Mouse (Mus musculus): ENCODE data around the gene Lrrc63. TPM values are rescaled to one million over a fixed set of nuclear protein-coding genes. Genes with fewer than 3 reads are reported as not detected.

The Lrrc63 gene
- total RNA-seq, 1 experiment, result not detected

GRCm38 (mm10) chr14:75177400-75177799, 46.7 kb upstream of the Lrrc63 start:
- Histone ChIP-seq H3K27ac (ENCODE audit: insufficient read depth, low read depth, low read length, poor library complexity, severe bottlenecking) (no peak overlapping the region), H3K4me1 (ENCODE audit: control insufficient read depth in 2 of 2, insufficient read depth in 2 of 2, low read length in 2 of 2, poor library complexity in 1 of 2) (peaks cover 2 to 11% of the 10 kb centered on the region in 2 experiments; a peak in 2 of 4 replicates), H3K9me3 (ENCODE audit: control insufficient read depth, insufficient read depth, low read depth, low read length) (no peaks in the 10 kb centered on the region), H3K9ac (ENCODE audit: insufficient read depth, low read depth, low read length, poor library complexity, severe bottlenecking) (no peak overlapping the region), H3K4me3 (ENCODE audit: insufficient read depth in 1 of 2, low read depth in 1 of 2, low read length in 2 of 2, poor library complexity in 1 of 2, severe bottlenecking in 1 of 2) (no peak overlapping the region), H3K36me3 (ENCODE audit: control insufficient read depth, insufficient read depth, low read length, poor library complexity, severe bottlenecking) (no peaks in the 10 kb centered on the region)
- in situ Hi-C loops (cut with MboI; ENCODE audit: low sequenced_read_pairs in 2 of 2, unreplicated experiment in 2 of 2), result no loop called here
- no peak for DNase-seq (ENCODE audit: low read depth, low spot score)
- no peak for TF ChIP-seq CHD2 (IDR thresholded peaks at IDR 0.05; ENCODE audit: low read depth, low read length)

- in situ Hi-C loops (cut with MboI; ENCODE audit: low sequenced_read_pairs in 2 of 2, unreplicated experiment in 2 of 2), result no loop called here
- H3K27ac ChIP-seq (ENCODE audit: insufficient read depth, low read depth, low read length, poor library complexity, severe bottlenecking), result no peak overlapping the region
- TF ChIP-seq ZC3H11A (IDR thresholded peaks at IDR 0.05; ENCODE audit: borderline replicate concordance, low read depth, low read length) (no peak), HCFC1 (IDR thresholded peaks at IDR 0.05; ENCODE audit: borderline replicate concordance, insufficient read depth, low read length) (no peak), MAFK (IDR thresholded peaks at IDR 0.05; ENCODE audit: insufficient read depth, low read depth, low read length) (no peak), ZNF384 (IDR thresholded peaks at IDR 0.05; ENCODE audit: low read depth, low read length) (no peak), CHD2 (IDR thresholded peaks at IDR 0.05; ENCODE audit: low read depth, low read length) (no peak)
Measured at GRCm38 (mm10) chr14:75176425-75177045, 45.9 kb upstream of the Lrrc63 start.

GRCm38 (mm10) chr14:75175781-75176180, 45.1 kb upstream of the Lrrc63 start:
- Histone ChIP-seq H3K4me3 (ENCODE audit: insufficient read depth in 1 of 2, low read depth in 1 of 2, low read length in 2 of 2, poor library complexity in 1 of 2, severe bottlenecking in 1 of 2) (no peak overlapping the region), H3K36me3 (ENCODE audit: control insufficient read depth, insufficient read depth, low read length, poor library complexity, severe bottlenecking) (no peaks in the 10 kb centered on the region), H3K27ac (ENCODE audit: insufficient read depth, low read depth, low read length, poor library complexity, severe bottlenecking) (no peak overlapping the region), H3K9me3 (ENCODE audit: control insufficient read depth, insufficient read depth, low read depth, low read length) (no peaks in the 10 kb centered on the region), H3K9ac (ENCODE audit: insufficient read depth, low read depth, low read length, poor library complexity, severe bottlenecking) (no peak overlapping the region), H3K4me1 (ENCODE audit: control insufficient read depth in 2 of 2, insufficient read depth in 2 of 2, low read length in 2 of 2, poor library complexity in 1 of 2) (peaks cover 2 to 11% of the 10 kb centered on the region in 2 experiments; a peak in 2 of 4 replicates)
- TF ChIP-seq ZNF384 (IDR thresholded peaks at IDR 0.05; ENCODE audit: low read depth, low read length) (no peak), MAFK (IDR thresholded peaks at IDR 0.05; ENCODE audit: insufficient read depth, low read depth, low read length) (no peak), HCFC1 (IDR thresholded peaks at IDR 0.05; ENCODE audit: borderline replicate concordance, insufficient read depth, low read length) (no peak), ZC3H11A (IDR thresholded peaks at IDR 0.05; ENCODE audit: borderline replicate concordance, low read depth, low read length) (no peak), CHD2 (IDR thresholded peaks at IDR 0.05; ENCODE audit: low read depth, low read length) (no peak)
- DNase-seq (ENCODE audit: low read depth, low spot score), result no peak
- in situ Hi-C loops (cut with MboI; ENCODE audit: low sequenced_read_pairs in 2 of 2, unreplicated experiment in 2 of 2), result no loop called here

More at GRCm38 (mm10) chr14:75176425-75177045, 45.9 kb upstream of the Lrrc63 start:
- Histone ChIP-seq H3K9ac (ENCODE audit: insufficient read depth, low read depth, low read length, poor library complexity, severe bottlenecking) (no peak overlapping the region), H3K9me3 (ENCODE audit: control insufficient read depth, insufficient read depth, low read depth, low read length) (no peaks in the 10 kb centered on the region), H3K4me1 (ENCODE audit: control insufficient read depth in 2 of 2, insufficient read depth in 2 of 2, low read length in 2 of 2, poor library complexity in 1 of 2) (peaks cover 2 to 11% of the 10 kb centered on the region in 2 experiments; a peak in 2 of 4 replicates), H3K36me3 (ENCODE audit: control insufficient read depth, insufficient read depth, low read length, poor library complexity, severe bottlenecking) (no peaks in the 10 kb centered on the region), H3K4me3 (ENCODE audit: insufficient read depth in 1 of 2, low read depth in 1 of 2, low read length in 2 of 2, poor library complexity in 1 of 2, severe bottlenecking in 1 of 2) (no peak overlapping the region)
- DNase-seq (ENCODE audit: low read depth, low spot score), result no peak

GRCm38 (mm10) chr14:75174731-75175555, 44.3 kb upstream of the Lrrc63 start:
- no peak overlapping the region for H3K4me3 ChIP-seq (ENCODE audit: insufficient read depth in 1 of 2, low read depth in 1 of 2, low read length in 2 of 2, poor library complexity in 1 of 2, severe bottlenecking in 1 of 2)
- no peaks in the 10 kb centered on the region for H3K9me3 ChIP-seq (ENCODE audit: control insufficient read depth, insufficient read depth, low read depth, low read length)
- TF ChIP-seq CHD2 (IDR thresholded peaks at IDR 0.05; ENCODE audit: low read depth, low read length), result no peak
- no peak for TF ChIP-seq ZNF384 (IDR thresholded peaks at IDR 0.05; ENCODE audit: low read depth, low read length)
- TF ChIP-seq ZC3H11A (IDR thresholded peaks at IDR 0.05; ENCODE audit: borderline replicate concordance, low read depth, low read length), result no peak
- no peak for TF ChIP-seq MAFK (IDR thresholded peaks at IDR 0.05; ENCODE audit: insufficient read depth, low read depth, low read length)
- no peak for TF ChIP-seq HCFC1 (IDR thresholded peaks at IDR 0.05; ENCODE audit: borderline replicate concordance, insufficient read depth, low read length)
- H3K4me1 ChIP-seq (ENCODE audit: control insufficient read depth in 2 of 2, insufficient read depth in 2 of 2, low read length in 2 of 2, poor library complexity in 1 of 2), result peaks cover 1 to 11% of the 10 kb centered on the region in 2 experiments; a peak in 2 of 4 replicates
- DNase-seq (ENCODE audit: low read depth, low spot score), result no peak
- H3K9ac ChIP-seq (ENCODE audit: insufficient read depth, low read depth, low read length, poor library complexity, severe bottlenecking), result no peak overlapping the region
- no peaks in the 10 kb centered on the region for H3K36me3 ChIP-seq (ENCODE audit: control insufficient read depth, insufficient read depth, low read length, poor library complexity, severe bottlenecking)
- in situ Hi-C loops (cut with MboI; ENCODE audit: low sequenced_read_pairs in 2 of 2, unreplicated experiment in 2 of 2), result no loop called here
- H3K27ac ChIP-seq (ENCODE audit: insufficient read depth, low read depth, low read length, poor library complexity, severe bottlenecking), result no peak overlapping the region
